Mouse (Mus musculus): ENCODE data around the gene Emilin2. TPM values are rescaled to one million over a fixed set of nuclear protein-coding genes. Genes with fewer than 3 reads are reported as not detected.

The Emilin2 gene
- polyA plus RNA-seq, 1 experiment: 0.85 TPM

DNA sequence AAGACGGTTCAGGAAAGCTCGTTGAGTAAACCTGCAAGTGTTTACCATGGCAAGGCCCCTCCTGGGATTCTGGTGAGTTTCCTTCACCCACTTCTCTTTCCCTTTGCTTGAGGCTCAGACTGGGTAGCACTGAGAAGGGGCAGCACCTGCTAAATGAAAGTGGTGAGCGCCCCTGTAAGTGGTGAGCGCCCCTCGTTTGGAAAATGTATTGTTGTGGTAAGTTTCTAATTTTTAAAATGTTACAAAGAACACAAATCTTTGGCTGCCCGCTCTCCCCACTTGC is 107.0 kb downstream of the Emilin2 start:
- Histone ChIP-seq H3K4me3 (ENCODE audit: low read depth, low read length) (peak overlapping the region; percentile 60), H3K27me3 (ENCODE audit: control insufficient read depth, insufficient read depth, low read length) (no peaks in the 10 kb centered on the region), H3K36me3 (ENCODE audit: control insufficient read depth, insufficient read depth, low read length) (no peaks in the 10 kb centered on the region), H3K4me1 (ENCODE audit: control insufficient read depth, insufficient read depth, insufficient read length, low read length) (peaks cover 18% of the 10 kb centered on the region), H3K27ac (ENCODE audit: insufficient read depth, low read depth, low read length) (peak overlapping the region; percentile 82)
- TF ChIP-seq POLR2A (IDR thresholded peaks at IDR 0.05; ENCODE audit: low read depth, low read length) (no peak), CTCF (IDR thresholded peaks at IDR 0.05; ENCODE audit: extremely low read depth, insufficient read length, insufficient replicate concordance, low read depth, low read length) (no peak)
- WGBS: 39% methylated on average over 6 of the region's 6 CpGs

DNA sequence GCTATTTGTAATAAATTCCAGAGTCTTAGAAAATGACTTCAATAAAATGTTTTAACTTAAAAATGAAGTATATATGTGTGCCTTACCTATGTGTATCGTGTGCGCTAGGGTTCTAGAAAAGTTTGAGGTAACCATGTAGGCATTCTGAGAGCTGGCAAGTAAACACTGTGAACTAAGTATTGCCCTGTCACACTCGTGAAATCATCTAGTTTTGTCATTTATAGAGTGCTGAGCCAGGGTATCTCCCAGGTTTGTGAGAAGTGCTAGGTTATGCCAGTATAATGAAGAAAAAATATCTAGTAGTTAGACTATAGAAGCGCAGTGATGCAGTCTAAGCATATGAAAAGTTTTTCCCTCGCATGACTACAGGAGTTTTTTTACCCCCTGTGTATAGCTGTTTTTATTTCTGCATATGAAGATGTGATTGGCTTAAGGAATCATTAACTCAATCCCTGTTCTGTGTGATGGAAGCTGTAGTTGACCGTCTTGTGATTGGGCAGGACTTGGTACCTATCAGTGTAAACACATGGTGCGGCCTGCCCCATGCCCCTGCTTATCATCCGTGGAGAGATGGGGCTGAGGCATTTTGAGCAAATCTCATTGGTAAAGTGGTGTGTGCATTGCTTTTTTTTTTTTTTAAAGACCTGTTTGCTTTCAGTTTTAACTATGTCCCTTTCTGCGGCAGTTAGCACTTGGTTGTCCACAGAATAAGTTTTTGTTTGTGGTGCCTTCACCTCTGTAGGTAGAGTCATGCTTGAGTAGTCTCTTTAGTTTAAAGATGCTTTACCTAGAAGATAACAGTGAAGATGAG is 107.6 kb downstream of the Emilin2 start:
- peak overlapping the region; percentile 82 for H3K27ac ChIP-seq (ENCODE audit: insufficient read depth, low read depth, low read length)
- WGBS: 39% methylated on average over 9 of the region's 9 CpGs
- H3K27me3 ChIP-seq (ENCODE audit: control insufficient read depth, insufficient read depth, low read length): no peaks in the 10 kb centered on the region
- TF ChIP-seq CTCF (IDR thresholded peaks at IDR 0.05; ENCODE audit: extremely low read depth, insufficient read length, insufficient replicate concordance, low read depth, low read length): no peak
- H3K4me1 ChIP-seq (ENCODE audit: control insufficient read depth, insufficient read depth, insufficient read length, low read length): peaks cover 18% of the 10 kb centered on the region
- H3K36me3 ChIP-seq (ENCODE audit: control insufficient read depth, insufficient read depth, low read length): no peaks in the 10 kb centered on the region
- peak overlapping the region; percentile 60 for H3K4me3 ChIP-seq (ENCODE audit: low read depth, low read length)

Other genes starting within 250 kb of the Emilin2 start
- 7.7 and 39.8 TPM in 2 replicates for gene Lpin2, start 129.4 kb downstream of the Emilin2 start, polyA plus RNA-seq (2012; rRNA removed)
- 0.10 and 0.20 TPM in 2 replicates for gene Gm4707, start 147.9 kb upstream of the Emilin2 start, polyA plus RNA-seq (2012; rRNA removed)
- gene Smchd1, start 163.4 kb upstream of the Emilin2 start, polyA plus RNA-seq (2012; rRNA removed): 1.4 and 2.3 TPM in 2 replicates
- 0.08 TPM in 2 replicates for gene Ndc80, start 214.9 kb upstream of the Emilin2 start, polyA plus RNA-seq (2012; rRNA removed)
- gene Spdya, start 240.1 kb upstream of the Emilin2 start, polyA plus RNA-seq (2012; rRNA removed): not detected in 2 replicates

Measured in small intestine, adult 2 months (tissue).